Mouse (Mus musculus): ENCODE results near the gene Tuft1. TPM values are rescaled to one million over a fixed set of nuclear protein-coding genes. Genes with fewer than 3 reads are reported as not detected.
A peak's percentile ranks its signal among the peaks of the same experiment; 100 is the strongest.

Tuft1 gene
- polyA plus RNA-seq, 1 experiment from 2014 or later = 4.0 TPM

DNA sequence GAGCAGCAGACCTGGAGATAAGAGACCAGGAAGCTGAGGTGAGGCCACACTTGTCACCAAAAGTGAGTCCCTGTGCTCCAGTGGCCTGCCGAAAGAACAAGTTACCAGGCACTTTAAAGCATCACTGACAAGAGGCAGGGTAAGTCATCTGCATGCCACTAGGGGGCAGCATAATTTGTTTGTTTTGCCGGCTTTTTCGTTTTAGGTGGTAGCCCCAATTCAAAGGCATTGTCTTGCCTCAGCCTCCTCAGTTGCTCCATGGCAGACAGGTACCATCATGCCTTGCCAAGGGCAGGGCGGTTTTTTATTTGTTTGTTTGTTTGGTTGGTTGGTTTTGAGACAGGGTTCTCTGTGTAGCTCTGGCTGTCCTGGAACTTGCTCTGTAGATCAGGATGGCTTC is 42.0 kb downstream of the Tuft1 start:
- WGBS = 81% methylated on average over 4 of the region's 4 CpGs

DNA sequence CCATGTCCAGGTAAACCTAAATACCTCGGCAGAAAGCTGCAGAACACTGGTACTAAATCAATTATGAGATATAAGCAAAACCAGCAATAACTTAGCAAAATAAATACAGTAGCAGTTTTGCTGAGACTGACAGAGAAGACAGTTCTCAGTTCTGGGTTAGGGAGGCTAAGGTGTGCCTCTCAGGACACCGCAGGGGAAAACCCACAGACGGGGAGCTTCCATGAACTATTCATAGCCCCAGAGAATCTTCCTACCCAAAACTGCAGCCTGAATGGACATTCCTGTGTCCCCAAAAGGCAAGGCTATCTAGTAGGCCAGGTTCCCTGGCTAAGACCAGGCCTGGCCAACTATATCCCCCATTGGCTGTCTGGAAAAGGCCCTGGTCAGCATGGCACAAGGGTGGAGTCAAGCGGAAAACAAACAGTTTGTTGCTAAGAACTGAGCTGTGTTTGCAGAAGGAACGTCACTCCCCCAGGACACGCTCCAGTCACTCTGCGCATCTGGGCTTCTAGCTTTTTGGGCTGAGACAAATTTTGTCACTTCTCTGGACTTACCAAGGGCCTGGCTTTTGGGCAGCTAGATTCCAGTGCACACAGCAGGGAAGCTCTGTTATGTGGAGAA is 45.3 kb downstream of the Tuft1 start:
- no peak overlapping the region for H3K4me3 ChIP-seq (ENCODE audit: low read depth, low read length)
- H3K4me1 ChIP-seq (ENCODE audit: control insufficient read depth, insufficient read depth, low read length) = no peaks in the 10 kb centered on the region
- no peaks in the 10 kb centered on the region; the same call in 1 of the 2 replicates for H3K36me3 ChIP-seq (ENCODE audit: control insufficient read depth, insufficient read depth, low read length)
- no peak overlapping the region for H3K9ac ChIP-seq (ENCODE audit: low read length)
- ATAC-seq (ENCODE audit: insufficient number of reproducible peaks, low FRiP score, low TSS enrichment, low read depth) (no peak), DNase-seq (ENCODE audit: low spot score) (no peak)
- no peaks in the 10 kb centered on the region for H3K27me3 ChIP-seq (ENCODE audit: control insufficient read depth, insufficient read depth, low read length)
- WGBS = 81% methylated on average over 7 of the region's 7 CpGs
- H3K27ac ChIP-seq (replicated peaks; ENCODE audit: low read depth, low read length) = no peak overlapping the region
- no peak overlapping the region for H3K4me2 ChIP-seq (ENCODE audit: low read depth, severe bottlenecking)
- H3K9me3 ChIP-seq (ENCODE audit: control insufficient read depth, low read length) = no peaks in the 10 kb centered on the region

More for the DNA sequence above, 42.0 kb downstream of the Tuft1 start:
- H3K27ac ChIP-seq (replicated peaks; ENCODE audit: low read depth, low read length) = no peak overlapping the region
- H3K4me1 ChIP-seq (ENCODE audit: control insufficient read depth, insufficient read depth, low read length) = no peaks in the 10 kb centered on the region
- ATAC-seq (ENCODE audit: insufficient number of reproducible peaks, low FRiP score, low TSS enrichment, low read depth) = no peak
- no peak overlapping the region for H3K9ac ChIP-seq (ENCODE audit: low read length)
- no peaks in the 10 kb centered on the region for H3K9me3 ChIP-seq (ENCODE audit: control insufficient read depth, low read length)
- no peaks in the 10 kb centered on the region; the same call in 1 of the 2 replicates for H3K36me3 ChIP-seq (ENCODE audit: control insufficient read depth, insufficient read depth, low read length)
- DNase-seq (ENCODE audit: low spot score) = peak; percentile 36
- H3K4me3 ChIP-seq (ENCODE audit: low read depth, low read length) = no peak overlapping the region
- no peak overlapping the region for H3K4me2 ChIP-seq (ENCODE audit: low read depth, severe bottlenecking)
- H3K27me3 ChIP-seq (ENCODE audit: control insufficient read depth, insufficient read depth, low read length) = no peaks in the 10 kb centered on the region

DNA sequence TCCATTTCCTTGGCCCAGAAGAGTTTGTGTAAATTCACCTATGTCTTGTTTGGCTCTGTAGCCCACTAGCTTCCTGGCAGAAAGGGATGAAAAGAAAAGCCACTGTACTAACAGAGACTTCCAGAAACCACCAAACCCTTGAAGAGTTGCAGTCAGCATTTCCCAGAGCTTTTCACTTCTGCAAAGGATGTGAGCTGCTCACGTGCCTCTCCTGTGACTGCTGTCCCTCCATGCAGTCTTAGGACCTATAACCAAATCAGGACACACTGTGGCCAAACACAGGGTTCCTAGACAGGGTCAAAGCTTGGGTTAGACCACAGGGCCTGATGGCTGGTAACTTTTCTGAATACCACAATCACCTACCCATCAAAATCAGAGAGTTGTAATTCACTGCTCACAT is 46.4 kb downstream of the Tuft1 start:
- 80% methylated on average over 1 of the region's 1 CpGs for WGBS
- Histone ChIP-seq H3K27ac (replicated peaks; ENCODE audit: low read depth, low read length) (no peak overlapping the region), H3K9me3 (ENCODE audit: control insufficient read depth, low read length) (no peaks in the 10 kb centered on the region), H3K36me3 (ENCODE audit: control insufficient read depth, insufficient read depth, low read length) (no peaks in the 10 kb centered on the region; the same call in 1 of the 2 replicates), H3K9ac (ENCODE audit: low read length) (no peak overlapping the region), H3K4me3 (ENCODE audit: low read depth, low read length) (no peak overlapping the region), H3K27me3 (ENCODE audit: control insufficient read depth, insufficient read depth, low read length) (no peaks in the 10 kb centered on the region), H3K4me1 (ENCODE audit: control insufficient read depth, insufficient read depth, low read length) (no peaks in the 10 kb centered on the region), H3K4me2 (ENCODE audit: low read depth, severe bottlenecking) (no peak overlapping the region)
- ATAC-seq (ENCODE audit: insufficient number of reproducible peaks, low FRiP score, low TSS enrichment, low read depth) (no peak), DNase-seq (ENCODE audit: low spot score) (no peak)

DNA sequence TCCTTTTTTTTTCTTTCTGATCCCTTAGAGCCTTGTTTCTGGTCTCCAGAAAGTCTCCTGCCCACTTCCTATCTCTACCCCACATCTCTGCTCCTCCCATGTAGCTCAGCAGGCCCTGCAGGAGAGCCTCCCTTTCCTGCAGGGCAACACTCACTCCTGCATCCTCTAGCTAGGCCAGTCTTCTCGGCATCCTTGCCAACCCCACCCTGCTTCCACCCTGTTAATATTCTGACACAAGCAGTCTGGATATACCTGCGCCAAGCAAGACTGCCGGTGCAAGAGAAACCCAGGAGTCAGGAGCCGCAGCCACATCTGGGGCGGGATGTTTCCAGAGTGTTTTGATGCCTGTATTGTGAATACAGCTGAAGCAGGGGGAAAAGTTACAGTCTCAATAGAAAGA is 46.8 kb downstream of the Tuft1 start:
- 75% methylated on average over 5 of the region's 5 CpGs for WGBS
- DNase-seq (ENCODE audit: low spot score) (no peak), ATAC-seq (ENCODE audit: insufficient number of reproducible peaks, low FRiP score, low TSS enrichment, low read depth) (no peak)
- no peaks in the 10 kb centered on the region for H3K9me3 ChIP-seq (ENCODE audit: control insufficient read depth, low read length)
- no peaks in the 10 kb centered on the region for H3K4me1 ChIP-seq (ENCODE audit: control insufficient read depth, insufficient read depth, low read length)
- no peak overlapping the region for H3K4me2 ChIP-seq (ENCODE audit: low read depth, severe bottlenecking)
- H3K9ac ChIP-seq (ENCODE audit: low read length) = no peak overlapping the region
- H3K27ac ChIP-seq (replicated peaks; ENCODE audit: low read depth, low read length) = no peak overlapping the region
- H3K27me3 ChIP-seq (ENCODE audit: control insufficient read depth, insufficient read depth, low read length) = no peaks in the 10 kb centered on the region
- no peak overlapping the region for H3K4me3 ChIP-seq (ENCODE audit: low read depth, low read length)
- no peaks in the 10 kb centered on the region; the same call in 1 of the 2 replicates for H3K36me3 ChIP-seq (ENCODE audit: control insufficient read depth, insufficient read depth, low read length)

DNA sequence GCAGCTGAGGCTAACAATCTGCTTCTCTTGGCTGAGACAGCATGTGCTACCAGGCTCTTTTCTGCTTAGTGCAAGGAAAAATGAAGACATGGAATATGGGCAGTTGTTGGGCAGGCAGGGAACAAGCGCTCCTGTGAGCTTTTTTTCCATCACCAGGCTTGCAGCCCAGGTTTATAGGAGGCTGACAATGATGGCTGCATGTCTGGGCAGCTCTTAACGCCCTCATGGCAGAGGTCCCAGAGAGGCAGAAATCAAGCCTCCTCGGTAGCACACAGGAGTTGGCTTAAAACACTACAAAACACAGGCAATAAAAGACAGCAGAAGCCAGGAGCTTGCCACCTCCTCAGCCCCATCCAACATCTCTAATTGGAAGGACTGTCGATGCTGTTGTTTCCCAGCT is 47.3 kb downstream of the Tuft1 start:
- no peak overlapping the region for H3K9ac ChIP-seq (ENCODE audit: low read length)
- DNase-seq (ENCODE audit: low spot score) (no peak), ATAC-seq (ENCODE audit: insufficient number of reproducible peaks, low FRiP score, low TSS enrichment, low read depth) (no peak)
- H3K36me3 ChIP-seq (ENCODE audit: control insufficient read depth, insufficient read depth, low read length) = no peaks in the 10 kb centered on the region; the same call in 1 of the 2 replicates
- H3K27ac ChIP-seq (replicated peaks; ENCODE audit: low read depth, low read length) = no peak overlapping the region
- no peak overlapping the region for H3K4me3 ChIP-seq (ENCODE audit: low read depth, low read length)
- H3K4me2 ChIP-seq (ENCODE audit: low read depth, severe bottlenecking) = no peak overlapping the region
- H3K4me1 ChIP-seq (ENCODE audit: control insufficient read depth, insufficient read depth, low read length) = no peaks in the 10 kb centered on the region
- WGBS = 40% methylated on average over 4 of the region's 4 CpGs
- H3K27me3 ChIP-seq (ENCODE audit: control insufficient read depth, insufficient read depth, low read length) = no peaks in the 10 kb centered on the region
- no peaks in the 10 kb centered on the region for H3K9me3 ChIP-seq (ENCODE audit: control insufficient read depth, low read length)

DNA sequence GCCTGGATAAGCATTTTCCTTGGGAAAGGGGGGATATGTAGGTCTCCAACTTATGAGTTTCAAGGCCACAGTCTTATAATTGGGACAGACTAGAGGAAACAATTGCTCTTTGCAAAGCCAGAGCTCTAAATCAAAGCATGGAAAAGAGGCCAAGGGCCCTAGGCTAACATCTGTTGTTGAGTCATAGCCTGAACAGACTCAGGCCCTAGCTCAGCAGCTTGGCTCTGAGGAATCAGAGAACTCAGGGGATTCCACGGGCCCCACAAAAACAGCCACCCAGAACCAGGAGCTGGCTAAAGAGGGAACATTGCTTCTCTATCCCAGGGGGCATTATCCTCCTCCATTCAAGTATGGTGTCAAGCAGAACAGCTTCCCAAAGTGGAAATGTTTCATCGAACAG is 48.1 kb downstream of the Tuft1 start:
- H3K4me1 ChIP-seq (ENCODE audit: control insufficient read depth, insufficient read depth, low read length) = no peaks in the 10 kb centered on the region
- H3K9ac ChIP-seq (ENCODE audit: low read length) = no peak overlapping the region
- ATAC-seq (ENCODE audit: insufficient number of reproducible peaks, low FRiP score, low TSS enrichment, low read depth) (no peak), DNase-seq (ENCODE audit: low spot score) (no peak)
- no peak overlapping the region for H3K27ac ChIP-seq (replicated peaks; ENCODE audit: low read depth, low read length)
- no peaks in the 10 kb centered on the region for H3K9me3 ChIP-seq (ENCODE audit: control insufficient read depth, low read length)
- H3K36me3 ChIP-seq (ENCODE audit: control insufficient read depth, insufficient read depth, low read length) = no peaks in the 10 kb centered on the region
- 83% methylated on average over 2 of the region's 2 CpGs for WGBS
- H3K27me3 ChIP-seq (ENCODE audit: control insufficient read depth, insufficient read depth, low read length) = no peaks in the 10 kb centered on the region
- H3K4me3 ChIP-seq (ENCODE audit: low read depth, low read length) = no peak overlapping the region
- no peak overlapping the region for H3K4me2 ChIP-seq (ENCODE audit: low read depth, severe bottlenecking)

DNA sequence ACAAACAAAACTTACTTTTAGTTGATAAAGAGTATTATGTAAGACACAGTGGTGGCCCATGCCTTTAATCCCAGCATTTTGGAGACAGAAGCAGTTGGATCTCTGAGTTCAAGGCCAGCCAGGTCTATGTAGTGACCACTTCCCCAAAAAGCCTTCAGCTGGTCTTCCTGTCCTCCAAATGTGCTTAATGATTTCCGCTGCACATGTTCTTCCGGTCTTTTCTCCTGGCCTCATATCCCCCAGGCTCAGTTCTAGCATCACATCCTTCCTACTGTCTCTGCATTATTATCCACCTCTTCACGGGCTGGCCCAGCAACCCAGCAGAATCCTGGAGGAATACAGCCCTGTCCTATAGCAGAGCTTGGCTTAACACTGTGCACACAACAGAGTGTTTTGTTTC is 49.1 kb downstream of the Tuft1 start:
- Histone ChIP-seq H3K9ac (ENCODE audit: low read length) (no peak overlapping the region), H3K4me2 (ENCODE audit: low read depth, severe bottlenecking) (no peak overlapping the region), H3K4me3 (ENCODE audit: low read depth, low read length) (no peak overlapping the region), H3K9me3 (ENCODE audit: control insufficient read depth, low read length) (no peaks in the 10 kb centered on the region), H3K27ac (replicated peaks; ENCODE audit: low read depth, low read length) (no peak overlapping the region), H3K4me1 (ENCODE audit: control insufficient read depth, insufficient read depth, low read length) (no peaks in the 10 kb centered on the region), H3K27me3 (ENCODE audit: control insufficient read depth, insufficient read depth, low read length) (no peaks in the 10 kb centered on the region), H3K36me3 (ENCODE audit: control insufficient read depth, insufficient read depth, low read length) (no peaks in the 10 kb centered on the region)
- no peak for ATAC-seq (ENCODE audit: insufficient number of reproducible peaks, low FRiP score, low TSS enrichment, low read depth)
- DNase-seq (ENCODE audit: low spot score) = no peak
- WGBS = 92% methylated on average over 3 of the region's 3 CpGs

DNA sequence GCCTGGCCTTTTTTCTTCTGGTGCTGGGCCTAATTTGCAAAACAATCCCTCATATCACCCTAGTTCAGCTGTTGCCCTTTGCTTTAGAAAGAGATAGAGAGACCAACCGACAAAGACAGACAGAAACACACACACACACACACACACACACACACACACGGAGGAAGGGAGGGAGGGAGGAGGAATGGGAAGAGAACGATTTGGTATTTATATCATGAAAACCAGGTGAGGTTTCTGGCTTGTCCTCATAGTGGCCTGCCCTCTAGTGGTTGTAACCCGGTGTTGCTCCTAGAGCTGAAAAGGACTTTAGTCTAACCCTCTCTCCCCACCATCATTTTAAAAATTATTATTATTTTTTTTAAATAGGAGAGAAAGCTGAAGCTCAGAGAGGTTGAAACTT is 56.7 kb downstream of the Tuft1 start:
- ATAC-seq (ENCODE audit: insufficient number of reproducible peaks, low FRiP score, low TSS enrichment, low read depth) (no peak), DNase-seq (ENCODE audit: low spot score) (peak; percentile 71)
- Histone ChIP-seq H3K9me3 (ENCODE audit: control insufficient read depth, low read length) (no peaks in the 10 kb centered on the region), H3K4me3 (ENCODE audit: low read depth, low read length) (no peak overlapping the region), H3K27ac (replicated peaks; ENCODE audit: low read depth, low read length) (no peak overlapping the region), H3K4me2 (ENCODE audit: low read depth, severe bottlenecking) (no peak overlapping the region), H3K27me3 (ENCODE audit: control insufficient read depth, insufficient read depth, low read length) (no peaks in the 10 kb centered on the region), H3K36me3 (ENCODE audit: control insufficient read depth, insufficient read depth, low read length) (no peaks in the 10 kb centered on the region), H3K4me1 (ENCODE audit: control insufficient read depth, insufficient read depth, low read length) (no peaks in the 10 kb centered on the region), H3K9ac (ENCODE audit: low read length) (no peak overlapping the region)
- WGBS = 3% methylated on average over 4 of the region's 4 CpGs

DNA sequence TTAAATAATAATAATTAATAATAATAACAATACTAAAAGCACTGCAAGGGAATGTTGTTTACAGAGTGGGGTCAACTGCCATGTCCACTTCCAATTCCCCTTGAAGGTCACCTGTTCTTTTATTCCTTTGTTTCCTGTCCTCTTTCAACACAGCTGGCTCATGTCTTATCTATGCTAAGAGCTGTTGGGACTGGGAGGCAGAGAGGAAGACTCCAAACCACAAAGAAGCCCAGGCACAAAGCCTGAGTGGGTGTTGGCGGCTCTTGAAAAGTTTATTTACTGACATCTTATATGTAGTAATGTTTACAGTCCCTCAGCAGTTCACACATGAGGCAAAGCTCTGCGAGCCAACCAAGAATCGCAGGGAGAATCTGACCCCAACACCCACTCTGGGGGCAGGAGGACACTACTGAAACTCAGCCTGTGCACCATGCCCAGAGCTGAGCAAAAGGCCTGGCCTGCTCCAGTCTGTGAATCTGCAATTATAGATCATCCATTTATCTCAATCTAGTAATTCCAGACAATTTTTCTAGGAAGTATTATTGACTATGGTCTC is 61.4 kb downstream of the Tuft1 start:
- no peak overlapping the region for H3K27ac ChIP-seq (replicated peaks; ENCODE audit: low read depth, low read length)
- 88% methylated on average over 3 of the region's 3 CpGs for WGBS
- H3K4me3 ChIP-seq (ENCODE audit: low read depth, low read length) = no peak overlapping the region
- H3K27me3 ChIP-seq (ENCODE audit: control insufficient read depth, insufficient read depth, low read length) = no peaks in the 10 kb centered on the region
- no peaks in the 10 kb centered on the region for H3K9me3 ChIP-seq (ENCODE audit: control insufficient read depth, low read length)
- no peak for ATAC-seq (ENCODE audit: insufficient number of reproducible peaks, low FRiP score, low TSS enrichment, low read depth)
- no peaks in the 10 kb centered on the region for H3K4me1 ChIP-seq (ENCODE audit: control insufficient read depth, insufficient read depth, low read length)
- no peak overlapping the region for H3K4me2 ChIP-seq (ENCODE audit: low read depth, severe bottlenecking)
- DNase-seq (ENCODE audit: low spot score) = no peak
- no peaks in the 10 kb centered on the region for H3K36me3 ChIP-seq (ENCODE audit: control insufficient read depth, insufficient read depth, low read length)
- no peak overlapping the region for H3K9ac ChIP-seq (ENCODE audit: low read length)

Measured in limb, embryonic 11.5 days (tissue).